Mouse (Mus musculus): ENCODE data around the gene Tmc8.

GRCm38 (mm10) chr11:117762246-117762645 lies 19.6 kb upstream of the Tmc8 start:
- TF ChIP-seq CTCF (IDR thresholded peaks at IDR 0.05; ENCODE audit: borderline replicate concordance, extremely low read depth, insufficient read depth, insufficient read length) (no peak), POLR2A (IDR thresholded peaks at IDR 0.05; ENCODE audit: borderline replicate concordance, extremely low read depth, insufficient read depth, insufficient read length, poor library complexity, severe bottlenecking) (no peak)

Measured in brain, embryonic 14.5 days (tissue).